Mouse (Mus musculus): ENCODE data around the gene Nrp1. TPM values are rescaled to one million over a fixed set of nuclear protein-coding genes. Genes with fewer than 3 reads are reported as not detected.

Gene Nrp1
- polyA plus RNA-seq, 1 experiment from 2014 or later, result 42.8 TPM

DNA sequence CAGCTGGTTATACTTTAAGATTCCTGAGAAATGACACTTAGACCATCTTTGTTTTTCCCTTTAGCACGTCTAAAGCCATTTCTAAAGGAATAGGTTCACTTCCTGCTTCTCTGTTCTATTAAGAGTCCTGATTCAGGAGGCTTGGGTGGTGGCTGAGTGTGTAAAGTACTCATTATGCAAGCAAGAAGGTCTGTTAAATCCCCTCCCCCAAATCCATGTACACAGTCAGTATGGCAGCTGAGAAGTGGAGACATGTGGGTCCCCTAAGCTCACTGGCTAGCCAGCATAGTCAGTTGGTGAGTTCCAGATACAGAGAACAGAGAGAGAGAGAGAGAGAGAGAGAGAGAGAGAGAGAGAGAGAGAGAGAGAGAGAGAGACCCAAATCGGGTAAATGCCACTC is 116.2 kb downstream of the Nrp1 start:
- H3K27ac ChIP-seq (replicated peaks; ENCODE audit: low read depth, low read length), result no peak overlapping the region
- no peaks in the 10 kb centered on the region; the same call in 1 of the 2 replicates for H3K4me1 ChIP-seq (ENCODE audit: control insufficient read depth, insufficient read depth, low read length)
- H3K27me3 ChIP-seq (ENCODE audit: control insufficient read depth, insufficient read depth, low read length), result no peaks in the 10 kb centered on the region
- H3K36me3 ChIP-seq (replicated peaks; ENCODE audit: control insufficient read depth, insufficient read depth, low read depth, low read length), result no peaks in the 10 kb centered on the region
- H3K4me3 ChIP-seq (ENCODE audit: low read depth, low read length), result no peak overlapping the region
- ATAC-seq (replicated peaks; ENCODE audit: insufficient number of reproducible peaks, low FRiP score, low TSS enrichment, low read depth), result no peak
- 64% methylated on average over 2 of the region's 2 CpGs for WGBS
- H3K9ac ChIP-seq (replicated peaks; ENCODE audit: low read length), result no peak overlapping the region
- H3K4me2 ChIP-seq (ENCODE audit: low read depth, low read length), result no peak overlapping the region
- DNase-seq (ENCODE audit: low spot score), result no peak
- H3K9me3 ChIP-seq (replicated peaks; ENCODE audit: control insufficient read depth, low read length), result no peaks in the 10 kb centered on the region

GRCm38 (mm10) chr8:128476206-128476605 is 117.8 kb downstream of the Nrp1 start:
- 66% methylated on average over 1 of the region's 1 CpGs for WGBS
- no peak overlapping the region for H3K4me2 ChIP-seq (ENCODE audit: low read depth, low read length)
- no peak overlapping the region for H3K27ac ChIP-seq (replicated peaks; ENCODE audit: low read depth, low read length)
- no peaks in the 10 kb centered on the region; the same call in 1 of the 2 replicates for H3K4me1 ChIP-seq (ENCODE audit: control insufficient read depth, insufficient read depth, low read length)
- ATAC-seq (replicated peaks; ENCODE audit: insufficient number of reproducible peaks, low FRiP score, low TSS enrichment, low read depth) (no peak), DNase-seq (ENCODE audit: low spot score) (no peak)
- H3K27me3 ChIP-seq (ENCODE audit: control insufficient read depth, insufficient read depth, low read length), result no peaks in the 10 kb centered on the region
- H3K36me3 ChIP-seq (replicated peaks; ENCODE audit: control insufficient read depth, insufficient read depth, low read depth, low read length), result no peaks in the 10 kb centered on the region
- no peaks in the 10 kb centered on the region for H3K9me3 ChIP-seq (replicated peaks; ENCODE audit: control insufficient read depth, low read length)
- H3K9ac ChIP-seq (replicated peaks; ENCODE audit: low read length), result no peak overlapping the region
- no peak overlapping the region for H3K4me3 ChIP-seq (ENCODE audit: low read depth, low read length)

GRCm38 (mm10) chr8:128478017-128478416 is 119.6 kb downstream of the Nrp1 start:
- no peak overlapping the region for H3K4me3 ChIP-seq (ENCODE audit: low read depth, low read length)
- no peak overlapping the region for H3K27ac ChIP-seq (replicated peaks; ENCODE audit: low read depth, low read length)

DNA sequence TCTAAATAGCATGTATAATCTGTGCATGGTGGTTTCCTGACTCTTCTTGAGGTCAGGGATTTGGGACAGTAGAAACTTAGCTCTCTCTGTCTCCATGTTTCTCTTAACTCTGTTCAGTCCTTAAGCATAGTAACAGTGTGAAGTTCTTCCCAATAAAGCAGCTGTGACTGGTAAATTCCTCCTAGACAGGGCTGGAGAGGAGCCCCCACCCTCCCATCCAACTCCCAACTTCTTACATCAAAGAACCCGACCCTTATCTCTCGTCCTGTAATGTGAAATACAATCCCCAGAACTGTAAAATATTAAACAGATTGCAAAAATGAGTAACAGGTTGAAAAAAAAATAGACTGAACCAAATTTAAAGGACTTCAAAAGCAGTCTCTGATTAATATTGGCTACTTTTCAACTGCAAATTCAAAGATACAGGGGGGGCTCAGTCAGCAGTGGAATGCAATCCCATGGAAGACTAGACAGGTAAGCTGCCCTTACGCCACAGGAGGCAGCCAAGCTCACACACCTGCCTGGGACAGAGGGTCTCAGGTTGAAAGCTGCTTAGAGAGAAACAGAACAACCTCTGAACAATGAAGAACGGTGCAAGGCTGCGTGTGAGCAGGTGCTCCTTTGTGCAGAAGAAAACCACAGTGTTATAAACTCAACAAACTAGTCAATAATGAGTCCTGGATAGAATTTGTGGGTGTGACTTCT is 121.1 kb downstream of the Nrp1 start:
- ATAC-seq (replicated peaks; ENCODE audit: insufficient number of reproducible peaks, low FRiP score, low TSS enrichment, low read depth), result no peak
- Histone ChIP-seq H3K9ac (replicated peaks; ENCODE audit: low read length) (no peak overlapping the region), H3K9me3 (replicated peaks; ENCODE audit: control insufficient read depth, low read length) (no peaks in the 10 kb centered on the region), H3K27me3 (ENCODE audit: control insufficient read depth, insufficient read depth, low read length) (no peaks in the 10 kb centered on the region), H3K4me1 (ENCODE audit: control insufficient read depth, insufficient read depth, low read length) (no peaks in the 10 kb centered on the region; the same call in 1 of the 2 replicates), H3K27ac (replicated peaks; ENCODE audit: low read depth, low read length) (no peak overlapping the region), H3K4me2 (ENCODE audit: low read depth, low read length) (no peak overlapping the region), H3K4me3 (ENCODE audit: low read depth, low read length) (no peak overlapping the region), H3K36me3 (replicated peaks; ENCODE audit: control insufficient read depth, insufficient read depth, low read depth, low read length) (no peaks in the 10 kb centered on the region)
- WGBS, result 64% methylated on average over 5 of the region's 5 CpGs
- DNase-seq (ENCODE audit: low spot score), result no peak

More at GRCm38 (mm10) chr8:128478017-128478416, 119.6 kb downstream of the Nrp1 start:
- Histone ChIP-seq H3K36me3 (replicated peaks; ENCODE audit: control insufficient read depth, insufficient read depth, low read depth, low read length) (no peaks in the 10 kb centered on the region), H3K4me1 (ENCODE audit: control insufficient read depth, insufficient read depth, low read length) (no peaks in the 10 kb centered on the region; the same call in 1 of the 2 replicates), H3K9me3 (replicated peaks; ENCODE audit: control insufficient read depth, low read length) (no peaks in the 10 kb centered on the region), H3K27me3 (ENCODE audit: control insufficient read depth, insufficient read depth, low read length) (no peaks in the 10 kb centered on the region), H3K4me2 (ENCODE audit: low read depth, low read length) (no peak overlapping the region), H3K9ac (replicated peaks; ENCODE audit: low read length) (no peak overlapping the region)
- DNase-seq (ENCODE audit: low spot score) (no peak), ATAC-seq (replicated peaks; ENCODE audit: insufficient number of reproducible peaks, low FRiP score, low TSS enrichment, low read depth) (no peak)
- WGBS, result 84% methylated on average over 4 of the region's 4 CpGs

DNA sequence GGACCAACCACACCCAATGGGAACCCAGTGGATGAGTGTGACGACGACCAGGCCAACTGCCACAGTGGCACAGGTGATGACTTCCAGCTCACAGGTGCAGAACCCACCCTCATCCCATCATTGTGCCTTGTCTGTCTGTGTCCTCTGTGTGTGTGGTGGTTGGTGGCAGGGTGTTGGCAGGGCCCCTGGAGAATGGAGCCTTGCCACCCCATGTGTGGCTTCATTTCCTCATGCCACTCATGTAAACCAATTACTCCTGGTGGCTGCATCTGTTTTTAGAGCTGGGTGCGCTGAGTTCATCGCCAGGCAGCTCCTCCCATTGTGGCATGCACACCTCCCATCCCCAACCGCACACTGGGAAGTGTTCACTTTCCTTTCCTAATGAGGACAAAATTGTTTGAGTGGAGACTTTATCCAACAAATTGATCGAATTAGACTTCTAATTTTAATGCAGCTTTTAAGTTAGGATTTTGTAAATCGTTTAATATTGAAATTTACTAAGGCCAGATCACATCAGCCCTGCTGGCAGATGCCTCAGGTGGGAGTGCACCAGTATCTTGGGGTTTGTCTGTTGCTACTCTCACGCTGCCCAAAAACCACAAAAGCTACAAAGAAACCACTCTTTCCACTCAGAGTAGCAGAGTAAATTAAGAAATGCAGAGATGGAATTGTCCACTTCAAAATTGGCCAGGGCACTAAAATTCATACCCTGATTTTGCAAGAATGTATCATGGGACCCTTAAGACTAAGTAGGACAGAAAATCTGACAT is 122.7 kb downstream of the Nrp1 start:
- Histone ChIP-seq H3K4me1 (ENCODE audit: control insufficient read depth, insufficient read depth, low read length) (no peaks in the 10 kb centered on the region; the same call in none of the 2 replicates), H3K27me3 (ENCODE audit: control insufficient read depth, insufficient read depth, low read length) (peaks cover 3% of the 10 kb centered on the region; the same call in 1 of the 2 replicates), H3K9me3 (replicated peaks; ENCODE audit: control insufficient read depth, low read length) (no peaks in the 10 kb centered on the region), H3K4me2 (ENCODE audit: low read depth, low read length) (no peak overlapping the region), H3K36me3 (replicated peaks; ENCODE audit: control insufficient read depth, insufficient read depth, low read depth, low read length) (no peaks in the 10 kb centered on the region), H3K4me3 (ENCODE audit: low read depth, low read length) (no peak overlapping the region), H3K27ac (replicated peaks; ENCODE audit: low read depth, low read length) (no peak overlapping the region), H3K9ac (replicated peaks; ENCODE audit: low read length) (no peak overlapping the region)
- DNase-seq (ENCODE audit: low spot score), result no peak
- no peak for ATAC-seq (replicated peaks; ENCODE audit: insufficient number of reproducible peaks, low FRiP score, low TSS enrichment, low read depth)
- WGBS, result 81% methylated on average over 8 of the region's 8 CpGs

GRCm38 (mm10) chr8:128483344-128483743 is 124.9 kb downstream of the Nrp1 start:
- Histone ChIP-seq H3K36me3 (replicated peaks; ENCODE audit: control insufficient read depth, insufficient read depth, low read depth, low read length) (no peaks in the 10 kb centered on the region), H3K9me3 (replicated peaks; ENCODE audit: control insufficient read depth, low read length) (no peaks in the 10 kb centered on the region), H3K4me1 (ENCODE audit: control insufficient read depth, insufficient read depth, low read length) (no peaks in the 10 kb centered on the region; the same call in 1 of the 2 replicates), H3K27me3 (ENCODE audit: control insufficient read depth, insufficient read depth, low read length) (peaks cover 3% of the 10 kb centered on the region; the same call in 1 of the 2 replicates), H3K4me2 (ENCODE audit: low read depth, low read length) (no peak overlapping the region), H3K27ac (replicated peaks; ENCODE audit: low read depth, low read length) (no peak overlapping the region), H3K4me3 (ENCODE audit: low read depth, low read length) (no peak overlapping the region), H3K9ac (replicated peaks; ENCODE audit: low read length) (no peak overlapping the region)
- WGBS, result 41% methylated on average over 3 of the region's 3 CpGs
- no peak for ATAC-seq (replicated peaks; ENCODE audit: insufficient number of reproducible peaks, low FRiP score, low TSS enrichment, low read depth)
- DNase-seq (ENCODE audit: low spot score), result no peak

DNA sequence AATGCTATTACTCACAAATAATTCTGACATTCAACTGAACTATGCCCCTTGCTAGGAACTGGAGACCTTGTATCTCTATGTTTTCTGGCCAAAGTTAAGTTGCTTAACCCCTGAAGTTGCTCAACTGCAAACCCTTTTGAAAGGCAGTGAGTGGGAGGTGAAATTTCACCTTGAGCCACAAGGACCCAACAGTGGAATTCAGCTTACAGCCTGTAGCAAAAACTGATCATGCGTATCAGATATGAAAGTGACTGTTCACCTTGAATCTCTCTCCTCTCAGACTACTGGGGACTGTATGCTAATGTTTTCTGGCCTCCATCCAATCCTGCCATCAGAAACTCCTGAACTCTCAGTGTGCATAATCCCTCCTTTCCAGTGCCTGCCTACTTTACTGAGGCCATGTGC is 126.3 kb downstream of the Nrp1 start:
- ATAC-seq (replicated peaks; ENCODE audit: insufficient number of reproducible peaks, low FRiP score, low TSS enrichment, low read depth) (no peak), DNase-seq (ENCODE audit: low spot score) (no peak)
- H3K4me2 ChIP-seq (ENCODE audit: low read depth, low read length), result no peak overlapping the region
- H3K9me3 ChIP-seq (replicated peaks; ENCODE audit: control insufficient read depth, low read length), result no peaks in the 10 kb centered on the region
- H3K27me3 ChIP-seq (ENCODE audit: control insufficient read depth, insufficient read depth, low read length), result peaks cover 3% of the 10 kb centered on the region; the same call in 1 of the 2 replicates
- 91% methylated on average over 1 of the region's 1 CpGs for WGBS
- no peaks in the 10 kb centered on the region for H3K36me3 ChIP-seq (replicated peaks; ENCODE audit: control insufficient read depth, insufficient read depth, low read depth, low read length)
- H3K9ac ChIP-seq (replicated peaks; ENCODE audit: low read length), result no peak overlapping the region
- no peak overlapping the region for H3K27ac ChIP-seq (replicated peaks; ENCODE audit: low read depth, low read length)
- no peaks in the 10 kb centered on the region; the same call in 1 of the 2 replicates for H3K4me1 ChIP-seq (ENCODE audit: control insufficient read depth, insufficient read depth, low read length)
- H3K4me3 ChIP-seq (ENCODE audit: low read depth, low read length), result no peak overlapping the region

GRCm38 (mm10) chr8:128486043-128486442 is 127.6 kb downstream of the Nrp1 start:
- no peaks in the 10 kb centered on the region for H3K36me3 ChIP-seq (replicated peaks; ENCODE audit: control insufficient read depth, insufficient read depth, low read depth, low read length)
- H3K9ac ChIP-seq (replicated peaks; ENCODE audit: low read length), result no peak overlapping the region
- WGBS, result 83% methylated on average over 2 of the region's 2 CpGs
- H3K27me3 ChIP-seq (ENCODE audit: control insufficient read depth, insufficient read depth, low read length), result peaks cover 3% of the 10 kb centered on the region; the same call in 1 of the 2 replicates
- no peaks in the 10 kb centered on the region; the same call in 1 of the 2 replicates for H3K4me1 ChIP-seq (ENCODE audit: control insufficient read depth, insufficient read depth, low read length)
- ATAC-seq (replicated peaks; ENCODE audit: insufficient number of reproducible peaks, low FRiP score, low TSS enrichment, low read depth), result no peak
- H3K4me3 ChIP-seq (ENCODE audit: low read depth, low read length), result no peak overlapping the region
- no peak for DNase-seq (ENCODE audit: low spot score)
- no peak overlapping the region for H3K27ac ChIP-seq (replicated peaks; ENCODE audit: low read depth, low read length)
- H3K4me2 ChIP-seq (ENCODE audit: low read depth, low read length), result no peak overlapping the region
- H3K9me3 ChIP-seq (replicated peaks; ENCODE audit: control insufficient read depth, low read length), result no peaks in the 10 kb centered on the region

Measured in embryonic facial prominence, embryonic 11.5 days (tissue).